Mouse (Mus musculus) thymus, adult 2 months (tissue): ENCODE data around the gene Cdca7l. TPM values are rescaled to one million over a fixed set of nuclear protein-coding genes. Genes with fewer than 3 reads are reported as not detected.

Experiments
- DNase-seq: peaks from one replicate; pipeline ENCODE4 v3.0.0; 2021
- H3K27ac ChIP-seq: fragments of 200-500 bp; 2 replicates; pipeline ENCODE4 v1.5.1; 2012; ENCODE audit warnings: low read length, control low read depth; ENCODE audit not compliant: control insufficient read depth, insufficient read depth
- H3K27me3 ChIP-seq: fragments of 200-500 bp; 2 replicates; pipeline ENCODE4 v1.6.1; 2012; ENCODE audit warnings: mild to moderate bottlenecking, low read length, moderate library complexity, mixed read lengths; ENCODE audit not compliant: control insufficient read depth, insufficient read depth
- H3K36me3 ChIP-seq: fragments of 200-500 bp; 2 replicates; pipeline ENCODE4 v1.6.1; 2012; ENCODE audit warnings: mild to moderate bottlenecking, low read length, moderate library complexity; ENCODE audit not compliant: control insufficient read depth, insufficient read depth
- H3K4me1 ChIP-seq: fragments of 200-500 bp; replicated peaks from 2 replicates; pipeline ENCODE4 v1.6.1; 2012; ENCODE audit warnings: low read length; ENCODE audit not compliant: control insufficient read depth, insufficient read depth
- H3K4me3 ChIP-seq: fragments of 200-500 bp; 2 replicates; pipeline ENCODE4 v1.5.1; 2012; ENCODE audit warnings: mild to moderate bottlenecking, low read length, control low read depth, moderate library complexity; ENCODE audit not compliant: control insufficient read depth, insufficient read depth
- CTCF ChIP-seq: fragments of 200-500 bp; IDR thresholded peaks from 2 replicates; pipeline ENCODE4 v1.5.1; 2012; ENCODE audit warnings: mild to moderate bottlenecking, control low read depth, low read length, moderate library complexity, borderline replicate concordance; ENCODE audit not compliant: control insufficient read depth, poor library complexity, insufficient read depth; ENCODE audit errors: extremely low read depth
- POLR2A ChIP-seq: fragments of 200-500 bp; IDR thresholded peaks from 2 replicates; pipeline ENCODE4 v1.6.1; 2012; ENCODE audit warnings: mild to moderate bottlenecking, low read length, control low read depth, moderate library complexity; ENCODE audit not compliant: control insufficient read depth, poor library complexity, insufficient read depth; ENCODE audit errors: extremely low read depth
- WGBS: fragments of 180-500 bp; shearing (Covaris S2); methylation state at CpG from one replicate; pipeline ENCODE4 v1.1.7; 2018; 5-methylcytosine and 5-hydroxymethylcytosine counted together
- polyA plus RNA-seq: library from polyadenylated mRNA; depleted of rRNA; stranded (reverse); fragments of >200 nt; gene quantifications from 2 replicates; pipeline ENCODE4 v1.2.3, GENCODE M21; 2012

Cdca7l gene
- polyA plus RNA-seq, 1 experiment: 8.0 TPM

GRCm38 (mm10) chr12:117808355-117809326 lies 4.6 kb downstream of the Cdca7l start:
- H3K36me3 ChIP-seq: no peaks in the 10 kb centered on the region
- H3K27ac ChIP-seq: no peak overlapping the region
- H3K4me1 ChIP-seq: no peaks in the 10 kb centered on the region
- 79% methylated on average over 17 of the region's 17 CpGs for WGBS
- no peak overlapping the region for H3K4me3 ChIP-seq
- TF ChIP-seq CTCF (no peak), POLR2A (no peak)
- no peaks in the 10 kb centered on the region for H3K27me3 ChIP-seq
- DNase-seq: no peak

GRCm38 (mm10) chr12:117809327-117810017 lies 5.4 kb downstream of the Cdca7l start:
- no peak overlapping the region for H3K4me3 ChIP-seq
- DNase-seq: no peak
- no peak overlapping the region for H3K27ac ChIP-seq
- H3K27me3 ChIP-seq: no peaks in the 10 kb centered on the region
- H3K4me1 ChIP-seq: no peaks in the 10 kb centered on the region
- WGBS: 81% methylated on average over 10 of the region's 10 CpGs
- no peak for TF ChIP-seq CTCF
- TF ChIP-seq POLR2A: no peak
- no peaks in the 10 kb centered on the region for H3K36me3 ChIP-seq

GRCm38 (mm10) chr12:117810074-117810473 lies 6.0 kb downstream of the Cdca7l start:
- H3K27me3 ChIP-seq: no peaks in the 10 kb centered on the region
- no peak for TF ChIP-seq POLR2A
- TF ChIP-seq CTCF: no peak
- H3K27ac ChIP-seq: no peak overlapping the region
- no peak overlapping the region for H3K4me3 ChIP-seq
- 20% methylated on average over 11 of the region's 11 CpGs for WGBS
- no peaks in the 10 kb centered on the region for H3K36me3 ChIP-seq
- no peaks in the 10 kb centered on the region for H3K4me1 ChIP-seq
- no peak for DNase-seq

GRCm38 (mm10) chr12:117820138-117820858 lies 16.2 kb downstream of the Cdca7l start:
- 54% methylated on average over 4 of the region's 4 CpGs for WGBS
- TF ChIP-seq CTCF: no peak
- TF ChIP-seq POLR2A: no peak
- no peak overlapping the region for H3K27ac ChIP-seq
- H3K4me3 ChIP-seq: no peak overlapping the region
- no peak for DNase-seq
- no peaks in the 10 kb centered on the region for H3K27me3 ChIP-seq
- H3K36me3 ChIP-seq: no peaks in the 10 kb centered on the region
- H3K4me1 ChIP-seq: no peaks in the 10 kb centered on the region

GRCm38 (mm10) chr12:117820859-117821221 lies 16.8 kb downstream of the Cdca7l start:
- TF ChIP-seq POLR2A (no peak), CTCF (no peak)
- H3K4me3 ChIP-seq: no peak overlapping the region
- DNase-seq: no peak

GRCm38 (mm10) chr12:117821394-117821793 lies 17.3 kb downstream of the Cdca7l start:
- Histone ChIP-seq H3K27ac (no peak overlapping the region), H3K4me3 (no peak overlapping the region), H3K36me3 (no peaks in the 10 kb centered on the region), H3K4me1 (no peaks in the 10 kb centered on the region), H3K27me3 (no peaks in the 10 kb centered on the region)
- WGBS: 29% methylated on average over 1 of the region's 1 CpGs
- DNase-seq: no peak
- TF ChIP-seq POLR2A (no peak), CTCF (no peak)

More at GRCm38 (mm10) chr12:117820859-117821221, 16.8 kb downstream of the Cdca7l start:
- H3K36me3 ChIP-seq: no peaks in the 10 kb centered on the region
- H3K27me3 ChIP-seq: no peaks in the 10 kb centered on the region
- no peaks in the 10 kb centered on the region for H3K4me1 ChIP-seq
- H3K27ac ChIP-seq: no peak overlapping the region
